Mouse (Mus musculus) yolk sac, embryonic 10.5 days (tissue): ENCODE measurements around the gene Clptm1.
"Not testable (repeated sequence)": the region's sequence is repeated elsewhere in the genome, so short reads cannot be mapped to it uniquely, and the experiment has no call there.

ENCODE experiments used
- DNase-seq: peaks from one replicate; pipeline ENCODE4 v3.0.0-alpha.2; 2017; ENCODE audit warnings: low spot score

Gene Clptm1

GRCm38 (mm10) chr7:19691873-19692865 lies 27.3 kb upstream of the Clptm1 start, which contains the start of gene Apoc1:
Gene Apoc1 (minus strand): TSS chr7:19692660.
- DNase-seq = peak; percentile 88

GRCm38 (mm10) chr7:19691434-19691833 lies 26.6 kb upstream of the Clptm1 start:
- peak; percentile 65 for DNase-seq

DNA sequence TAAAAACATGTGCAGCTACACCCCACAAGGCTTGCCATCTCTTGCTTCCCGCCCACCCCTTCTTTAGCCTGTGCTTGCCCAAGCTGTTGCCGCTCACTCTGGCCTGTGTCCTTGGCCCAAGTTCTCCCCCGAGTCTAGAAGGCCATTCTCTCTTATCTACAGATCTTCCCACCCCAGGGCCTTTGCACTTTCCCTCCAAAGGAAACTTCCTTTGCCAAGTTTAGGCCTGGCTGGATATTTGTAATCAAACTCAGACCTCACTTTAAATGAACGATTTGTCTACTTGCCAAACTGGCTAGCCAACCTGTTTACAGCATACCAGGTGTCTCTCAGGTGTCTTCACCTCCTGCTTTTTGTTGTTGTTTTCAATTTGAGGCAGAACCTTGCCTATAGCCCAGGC lies 26.0 kb upstream of the Clptm1 start:
- DNase-seq = no peak

DNA sequence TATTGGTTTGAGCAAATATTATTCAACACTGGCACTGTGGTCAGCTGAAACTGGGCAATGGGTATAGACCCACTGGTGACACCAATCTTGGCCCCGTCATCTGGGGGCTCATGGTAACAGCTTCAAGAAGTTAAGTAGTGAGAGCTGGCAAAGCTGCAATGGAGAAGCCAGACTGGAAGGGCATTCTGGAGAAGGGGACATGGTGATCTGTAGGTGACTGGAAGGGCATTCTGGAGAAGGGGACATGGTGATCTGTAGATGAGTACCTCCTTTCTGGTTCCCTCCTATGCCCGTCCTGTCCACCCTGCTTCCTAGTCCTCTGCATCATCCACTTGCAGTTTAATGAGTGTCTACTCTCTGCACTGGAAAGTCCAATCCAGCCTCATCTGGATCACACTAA lies 23.8 kb upstream of the Clptm1 start:
- no peak for DNase-seq

- DNase-seq = no peak
These were observed 23.3 kb upstream of the Clptm1 start for GRCm38 (mm10) chr7:19688101-19688500.

- not testable (repeated sequence) for DNase-seq
These were observed 22.2 kb upstream of the Clptm1 start for GRCm38 (mm10) chr7:19686927-19687583.

GRCm38 (mm10) chr7:19686521-19686920 lies 21.7 kb upstream of the Clptm1 start:
- DNase-seq = peak; percentile 83

DNA sequence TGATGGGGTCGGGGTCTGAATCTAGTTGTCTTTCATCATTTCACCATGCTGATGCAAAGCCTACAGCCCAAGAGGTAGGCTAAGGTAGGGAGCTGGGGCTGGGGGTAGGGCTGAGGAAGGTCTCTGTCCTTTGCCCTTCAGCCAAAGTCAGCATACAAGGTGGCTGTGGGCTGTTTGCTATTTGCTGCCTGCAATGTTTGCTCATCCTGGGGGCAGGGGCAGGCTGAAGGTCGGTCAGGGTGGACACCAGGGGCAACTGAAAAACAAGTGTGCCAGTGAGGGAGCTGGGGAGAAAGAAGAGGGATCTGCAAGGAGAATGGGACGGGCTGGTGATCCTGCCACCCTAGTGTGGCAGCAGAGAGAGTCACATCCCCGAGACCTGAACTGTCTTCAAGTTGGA lies 20.5 kb upstream of the Clptm1 start:
- peak; percentile 89 for DNase-seq

DNA sequence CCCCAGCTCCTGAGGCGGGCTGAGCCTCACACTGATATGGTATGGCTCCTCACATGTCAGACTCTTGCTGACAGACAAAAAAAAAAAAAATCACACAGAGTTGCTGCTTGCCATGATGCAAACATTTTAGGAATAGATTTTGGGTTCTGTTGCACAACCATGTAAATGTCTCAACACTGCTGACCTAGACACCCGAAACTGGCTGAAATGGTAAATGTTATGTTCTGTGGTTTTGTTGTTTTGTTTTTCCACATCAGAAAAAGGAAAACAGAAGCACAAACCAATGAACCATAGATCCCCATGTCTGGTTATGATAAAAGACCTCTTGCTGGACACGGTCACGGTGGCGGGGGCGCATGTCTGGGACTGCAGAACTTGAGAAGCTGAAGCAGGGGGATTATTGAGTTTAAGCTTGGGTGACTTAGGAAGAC lies 19.0 kb upstream of the Clptm1 start:
- DNase-seq = no peak

DNA sequence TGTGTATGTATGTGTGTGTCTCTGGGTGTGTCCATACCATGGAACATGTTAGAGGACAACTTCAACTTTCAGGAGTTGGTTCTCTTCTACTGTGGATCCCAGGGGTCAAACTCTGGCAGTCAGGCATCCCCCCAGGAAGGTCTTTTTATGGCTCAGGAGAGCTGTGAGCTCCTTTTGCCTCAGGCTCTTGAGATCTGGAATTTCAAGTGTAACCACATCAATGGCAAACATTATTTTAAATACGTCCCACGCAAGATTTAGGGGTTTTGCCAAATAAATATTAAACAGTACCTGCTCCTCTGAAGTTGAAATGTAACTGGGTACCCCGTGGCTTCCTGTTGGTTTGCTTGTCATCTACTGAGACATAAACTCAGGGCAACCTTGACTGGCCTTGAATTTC lies 18.1 kb upstream of the Clptm1 start:
- no peak for DNase-seq

- DNase-seq = no peak
These were observed 16.4 kb upstream of the Clptm1 start, which contains the start of the genes Gm44805 and Apoc4 for GRCm38 (mm10) chr7:19681202-19681694. Gene Gm44805 (minus strand): TSS chr7:19681423. Gene Apoc4 (minus strand): TSS chr7:19681479.

DNA sequence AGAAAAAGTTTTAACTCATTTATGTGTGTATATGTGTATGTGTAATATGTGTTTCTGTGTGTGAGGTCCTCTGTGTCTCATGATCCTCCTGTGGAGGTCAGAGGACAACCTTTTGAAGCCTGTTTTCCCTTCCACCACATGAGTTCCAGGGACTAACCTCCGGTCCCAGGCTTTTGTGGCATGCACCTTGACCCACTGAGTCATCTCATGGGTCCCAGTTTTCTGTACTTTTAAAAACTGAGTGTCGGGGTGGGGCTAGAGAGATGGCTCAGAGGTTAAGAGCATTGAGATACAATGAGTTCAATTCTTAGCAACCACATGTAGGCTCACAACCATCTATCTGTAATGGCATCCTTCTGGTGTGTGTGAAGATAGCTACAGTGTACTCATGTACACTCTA lies 15.9 kb upstream of the Clptm1 start:
- DNase-seq = no peak

GRCm38 (mm10) chr7:19678901-19679300 lies 14.1 kb upstream of the Clptm1 start:
- DNase-seq = no peak

- peak; percentile 86 for DNase-seq
These were observed 13.0 kb upstream of the Clptm1 start, which contains the start of gene Apoc2 for GRCm38 (mm10) chr7:19677872-19678271. Gene Apoc2 (minus strand): TSS chr7:19677941.

DNA sequence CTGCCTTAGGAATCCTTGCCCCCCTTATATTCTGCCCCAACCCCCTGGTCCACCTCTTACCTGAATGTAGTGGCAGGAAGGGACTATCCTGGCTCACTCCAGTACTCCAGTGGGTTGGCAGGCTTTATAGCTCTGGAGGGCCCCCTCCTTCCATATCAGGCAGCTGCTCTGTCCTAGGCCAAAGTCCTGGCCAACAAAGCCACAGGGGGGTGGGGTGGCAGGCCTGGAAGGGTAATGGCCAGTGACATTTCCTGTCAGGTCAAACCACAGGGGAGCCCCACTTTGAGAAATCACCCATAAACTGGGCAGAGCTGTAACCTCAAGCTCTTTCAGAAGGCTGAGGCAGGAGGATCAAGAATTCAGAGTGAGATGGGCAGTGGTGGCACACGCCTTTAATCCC lies 11.8 kb upstream of the Clptm1 start:
- DNase-seq = peak; percentile 75

DNA sequence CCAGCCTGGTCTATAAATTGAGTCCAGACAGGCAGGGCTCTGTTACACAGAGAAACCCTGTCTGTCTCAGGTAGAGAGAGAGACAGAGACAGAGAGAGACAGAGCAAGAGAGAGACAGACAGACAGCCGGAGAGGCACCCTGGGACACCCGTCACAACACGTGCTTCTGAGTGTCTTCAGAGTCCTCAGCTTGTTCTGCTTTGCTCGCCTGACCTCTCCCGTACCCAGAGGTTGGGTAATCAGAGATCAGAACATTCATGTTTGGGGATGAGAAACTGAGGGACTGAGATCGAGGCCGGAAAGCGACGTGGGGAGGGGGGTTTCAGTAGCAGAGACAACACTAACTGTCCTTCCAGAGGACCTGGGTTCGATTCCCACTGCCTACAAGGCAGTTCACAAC lies 11.0 kb upstream of the Clptm1 start:
- no peak for DNase-seq

DNA sequence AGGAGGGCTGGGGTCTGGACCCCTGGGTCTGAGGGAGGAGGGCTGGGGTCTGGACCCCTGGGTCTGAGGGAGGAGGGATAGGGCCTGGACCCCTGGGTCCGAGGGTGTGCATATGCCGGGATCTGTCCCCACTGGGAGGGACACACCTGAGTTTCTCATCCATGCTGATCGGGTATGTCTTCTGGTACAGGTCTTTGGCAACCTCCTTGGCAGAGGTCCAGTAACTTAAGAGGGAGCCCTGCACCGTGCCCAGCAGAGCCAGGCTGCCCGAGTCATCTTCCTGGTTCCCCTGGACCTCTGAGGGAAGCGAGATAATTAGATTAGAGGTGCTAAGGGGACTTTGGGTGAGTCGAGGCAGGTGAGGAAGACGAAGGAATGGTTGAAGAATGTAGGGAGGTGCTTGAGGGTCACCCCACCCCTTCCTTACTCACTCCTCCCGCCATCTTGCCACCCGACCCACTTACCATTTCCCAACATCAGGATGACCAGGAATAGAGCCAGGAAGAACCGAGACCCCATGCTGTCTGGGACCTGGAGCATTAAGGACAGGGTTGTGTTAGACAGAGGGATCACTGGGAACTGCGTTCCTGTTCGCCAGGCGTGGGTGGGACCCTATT lies 8.4 kb upstream of the Clptm1 start:
- no peak for DNase-seq

DNA sequence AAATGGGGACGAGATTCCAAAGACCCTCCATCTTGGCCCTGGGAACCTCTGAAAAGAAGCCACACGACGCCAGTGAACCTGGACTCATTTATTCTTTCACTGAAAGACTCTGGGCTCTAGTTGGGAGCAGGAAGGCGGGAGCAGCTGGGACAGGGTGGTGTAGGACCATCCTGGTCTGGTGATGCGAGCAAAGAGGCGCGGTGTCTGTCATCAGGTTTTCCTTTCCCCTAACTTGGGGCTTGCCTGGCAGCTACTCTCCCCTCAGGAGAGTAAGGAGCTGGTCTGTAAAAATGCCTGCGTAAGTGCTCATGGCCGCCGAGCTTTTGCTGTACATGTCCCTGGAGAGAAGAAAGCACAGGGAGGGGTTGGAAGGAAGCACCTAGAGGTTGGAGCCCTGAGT lies 6.7 kb upstream of the Clptm1 start:
- no peak for DNase-seq

DNA sequence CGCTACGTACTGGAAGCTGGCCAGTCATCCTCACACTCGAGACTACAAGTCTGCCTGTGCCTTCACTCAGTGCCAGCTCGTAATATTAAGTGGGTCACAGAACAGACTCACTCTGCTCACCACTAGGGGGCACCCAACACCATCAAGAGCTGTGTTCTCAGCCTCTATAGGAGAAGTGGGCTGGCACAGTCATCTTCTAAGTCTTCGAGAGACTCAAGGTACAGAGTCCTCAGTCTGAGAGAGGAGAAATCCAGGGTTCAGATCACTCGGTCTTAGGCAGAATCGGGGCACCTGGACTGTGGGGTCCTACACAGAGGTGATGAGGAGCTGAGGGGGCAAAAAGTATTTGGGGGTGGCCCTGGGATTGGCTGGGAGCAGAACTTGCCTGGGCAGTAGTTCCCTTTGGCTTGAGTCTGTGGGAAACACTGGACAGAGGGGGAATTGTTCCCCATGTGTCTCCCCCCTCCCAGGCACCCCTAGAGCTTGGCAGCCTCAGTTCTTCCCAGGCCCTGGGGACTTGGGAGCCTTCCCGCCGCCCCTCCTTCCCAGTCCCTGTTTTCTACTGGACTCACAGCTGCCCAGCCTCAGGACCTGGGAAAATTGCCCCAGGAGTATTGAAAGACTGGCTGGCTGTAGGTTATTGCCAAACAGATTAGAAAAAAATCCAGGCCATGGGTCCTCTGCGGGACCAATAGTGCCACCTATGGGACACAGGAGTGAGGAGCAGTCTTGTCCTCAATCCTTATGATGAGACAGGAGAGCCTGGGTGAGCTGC lies 4.3 kb upstream of the Clptm1 start:
- DNase-seq = peak; percentile 85

- DNase-seq = no peak
These were observed 2.6 kb upstream of the Clptm1 start for GRCm38 (mm10) chr7:19667434-19667833.

DNA sequence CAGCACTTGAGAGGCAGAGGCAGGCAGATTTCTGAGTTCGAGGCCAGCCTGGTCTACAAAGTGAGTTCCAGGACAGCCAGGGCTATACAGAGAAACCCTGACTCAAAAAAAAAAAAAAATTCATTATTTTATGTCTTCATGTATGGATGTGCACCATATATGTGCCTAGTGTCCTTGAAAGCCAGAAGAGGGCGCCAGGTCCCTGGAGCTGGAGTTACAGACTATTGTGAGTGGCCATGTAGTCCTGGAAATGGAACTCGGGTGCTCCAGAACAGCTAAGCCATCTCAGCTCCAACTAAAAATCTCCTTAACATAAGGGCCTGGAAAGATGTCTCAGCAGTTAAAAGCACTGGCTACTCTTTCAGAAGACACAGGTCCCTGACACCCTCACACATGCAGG lies 1.9 kb upstream of the Clptm1 start:
- DNase-seq = no peak
